Mouse (Mus musculus): ENCODE results near the gene Kctd2. TPM values are rescaled to one million over a fixed set of nuclear protein-coding genes. Genes with fewer than 3 reads are reported as not detected.
A peak's percentile ranks its signal among the peaks of the same experiment; 100 is the strongest.
"Not testable (repeated sequence)": the region's sequence is repeated elsewhere in the genome, so short reads cannot be mapped to it uniquely, and the experiment has no call there.

Kctd2 gene
- polyA plus RNA-seq, 1 experiment from 2014 or later: 5.7 TPM

GRCm38 (mm10) chr11:115473626-115474275 is 53.8 kb downstream of the Kctd2 start:
- peak overlapping the region; percentile 18; the same call in 1 of the 2 replicates for H3K9ac ChIP-seq (ENCODE audit: low read depth, low read length)
- no peaks in the 10 kb centered on the region for H3K27me3 ChIP-seq (replicated peaks; ENCODE audit: control insufficient read depth, insufficient read depth, low read length)
- peak; percentile 60 for ATAC-seq
- peak overlapping the region; percentile 27; the same call in 1 of the 2 replicates for H3K27ac ChIP-seq (ENCODE audit: low read depth, low read length)
- peak overlapping the region; percentile 29 for H3K4me2 ChIP-seq (ENCODE audit: low read length)
- WGBS: 19% methylated on average over 15 of the region's 15 CpGs
- H3K4me3 ChIP-seq (ENCODE audit: low read length): no peak overlapping the region
- no peaks in the 10 kb centered on the region for H3K9me3 ChIP-seq (ENCODE audit: control insufficient read depth, low read length)
- H3K4me1 ChIP-seq (ENCODE audit: control insufficient read depth, insufficient read depth, low read depth, low read length): peaks cover 25% of the 10 kb centered on the region
- no peaks in the 10 kb centered on the region for H3K36me3 ChIP-seq (ENCODE audit: control insufficient read depth, insufficient read depth, low read length)

GRCm38 (mm10) chr11:115475025-115475757 is 55.3 kb downstream of the Kctd2 start, which contains the start of gene Armc7:
Gene Armc7 (plus strand): TSS chr11:115475667.
- under 1% methylated on average over 26 of the region's 26 CpGs for WGBS
- ATAC-seq: peak; percentile 97
- Histone ChIP-seq H3K4me2 (ENCODE audit: low read length) (peak within 1 kb of the TSS; percentile 75), H3K9me3 (ENCODE audit: control insufficient read depth, low read length) (no peaks in the 10 kb centered on the region), H3K27me3 (replicated peaks; ENCODE audit: control insufficient read depth, insufficient read depth, low read length) (no peaks in the 10 kb centered on the region), H3K36me3 (ENCODE audit: control insufficient read depth, insufficient read depth, low read length) (no peaks in the 10 kb centered on the region), H3K4me3 (ENCODE audit: low read length) (peak within 1 kb of the TSS; percentile 80), H3K27ac (ENCODE audit: low read depth, low read length) (peak within 1 kb of the TSS; percentile 86), H3K9ac (ENCODE audit: low read depth, low read length) (peak within 1 kb of the TSS; percentile 78), H3K4me1 (ENCODE audit: control insufficient read depth, insufficient read depth, low read depth, low read length) (peaks cover 25% of the 10 kb centered on the region)

GRCm38 (mm10) chr11:115475758-115476237 is 55.9 kb downstream of the Kctd2 start:
- 4% methylated on average over 28 of the region's 28 CpGs for WGBS
- H3K9ac ChIP-seq (ENCODE audit: low read depth, low read length): peak overlapping the region; percentile 78
- ATAC-seq: peak; percentile 60
- peak overlapping the region; percentile 80 for H3K4me3 ChIP-seq (ENCODE audit: low read length)
- no peaks in the 10 kb centered on the region for H3K9me3 ChIP-seq (ENCODE audit: control insufficient read depth, low read length)
- H3K27me3 ChIP-seq (replicated peaks; ENCODE audit: control insufficient read depth, insufficient read depth, low read length): no peaks in the 10 kb centered on the region
- peak overlapping the region; percentile 86 for H3K27ac ChIP-seq (ENCODE audit: low read depth, low read length)
- peak overlapping the region; percentile 75 for H3K4me2 ChIP-seq (ENCODE audit: low read length)
- peaks cover 25% of the 10 kb centered on the region for H3K4me1 ChIP-seq (ENCODE audit: control insufficient read depth, insufficient read depth, low read depth, low read length)
- H3K36me3 ChIP-seq (ENCODE audit: control insufficient read depth, insufficient read depth, low read length): no peaks in the 10 kb centered on the region

- H3K9me3 ChIP-seq (ENCODE audit: control insufficient read depth, low read length); H3K9ac ChIP-seq (ENCODE audit: low read depth, low read length); H3K36me3 ChIP-seq (ENCODE audit: control insufficient read depth, insufficient read depth, low read length); ATAC-seq; H3K27me3 ChIP-seq (replicated peaks; ENCODE audit: control insufficient read depth, insufficient read depth, low read length); H3K27ac ChIP-seq (ENCODE audit: low read depth, low read length): not testable (repeated sequence)
- peak overlapping the region; percentile 75 for H3K4me2 ChIP-seq (ENCODE audit: low read length)
- peak overlapping the region; percentile 80 for H3K4me3 ChIP-seq (ENCODE audit: low read length)
- 82% methylated on average over 4 of the region's 4 CpGs for WGBS
- H3K4me1 ChIP-seq (ENCODE audit: control insufficient read depth, insufficient read depth, low read depth, low read length): peaks cover 25% of the 10 kb centered on the region
Observed at GRCm38 (mm10) chr11:115476630-115477029, 56.7 kb downstream of the Kctd2 start.

- not testable (repeated sequence) for H3K4me2 ChIP-seq (ENCODE audit: low read length); H3K27me3 ChIP-seq (replicated peaks; ENCODE audit: control insufficient read depth, insufficient read depth, low read length); H3K4me3 ChIP-seq (ENCODE audit: low read length); H3K9me3 ChIP-seq (ENCODE audit: control insufficient read depth, low read length); H3K27ac ChIP-seq (ENCODE audit: low read depth, low read length); ATAC-seq; H3K36me3 ChIP-seq (ENCODE audit: control insufficient read depth, insufficient read depth, low read length)
- Histone ChIP-seq H3K9ac (ENCODE audit: low read depth, low read length) (0 out of 2 replicates have a peak overlapping the region, but pooled peaks have one; percentile 8), H3K4me1 (ENCODE audit: control insufficient read depth, insufficient read depth, low read depth, low read length) (peaks cover 25% of the 10 kb centered on the region)
- 90% methylated on average over 7 of the region's 7 CpGs for WGBS
Observed at GRCm38 (mm10) chr11:115477388-115477787, 57.5 kb downstream of the Kctd2 start.

GRCm38 (mm10) chr11:115478296-115478938 is 58.5 kb downstream of the Kctd2 start:
- 90% methylated on average over 9 of the region's 9 CpGs for WGBS

More at GRCm38 (mm10) chr11:115478296-115478938, 58.5 kb downstream of the Kctd2 start:
- Histone ChIP-seq H3K9me3 (ENCODE audit: control insufficient read depth, low read length) (no peaks in the 10 kb centered on the region), H3K9ac (ENCODE audit: low read depth, low read length) (no peak overlapping the region), H3K4me2 (ENCODE audit: low read length) (no peak overlapping the region), H3K27me3 (replicated peaks; ENCODE audit: control insufficient read depth, insufficient read depth, low read length) (no peaks in the 10 kb centered on the region), H3K36me3 (ENCODE audit: control insufficient read depth, insufficient read depth, low read length) (no peaks in the 10 kb centered on the region), H3K4me3 (ENCODE audit: low read length) (no peak overlapping the region), H3K27ac (ENCODE audit: low read depth, low read length) (no peak overlapping the region), H3K4me1 (ENCODE audit: control insufficient read depth, insufficient read depth, low read depth, low read length) (peaks cover 25% of the 10 kb centered on the region)
- ATAC-seq: no peak

Small RNAs within 50 kb of the gene (microRNA-seq; reads per million reads assigned to microRNA genes)
- not detected for gene Mir3968

Other genes with a start within 250 kb of the Kctd2 start
- 12.3 and 13.1 TPM in 2 replicates for gene Tmem104, start 232.6 kb upstream of the Kctd2 start, polyA plus RNA-seq (2015; fragmentation: Nextera tagmentation; extraction: Ambion mirVana)
- 20.9 and 24.6 TPM in 2 replicates for gene Nat9, start 232.3 kb upstream of the Kctd2 start, polyA plus RNA-seq (2015; fragmentation: Nextera tagmentation; extraction: Ambion mirVana)
- gene Grin2c, start 152.9 kb upstream of the Kctd2 start, polyA plus RNA-seq (2015; fragmentation: Nextera tagmentation; extraction: Ambion mirVana): 0.60 and 0.72 TPM in 2 replicates
- 21.2 and 22.5 TPM in 2 replicates for gene Fdxr, start 143.1 kb upstream of the Kctd2 start, polyA plus RNA-seq (2015; fragmentation: Nextera tagmentation; extraction: Ambion mirVana)
- gene Fads6, start 122.5 kb upstream of the Kctd2 start, polyA plus RNA-seq (2015; fragmentation: Nextera tagmentation; extraction: Ambion mirVana): 1.4 and 2.0 TPM in 2 replicates
- 0.06 and 0.18 TPM in 2 replicates for gene Otop2, start 113.0 kb upstream of the Kctd2 start, polyA plus RNA-seq (2015; fragmentation: Nextera tagmentation; extraction: Ambion mirVana)
- gene Ush1g, start 98.1 kb upstream of the Kctd2 start, polyA plus RNA-seq (2015; fragmentation: Nextera tagmentation; extraction: Ambion mirVana): 0.16 and 0.25 TPM in 2 replicates
- gene Otop3, start 85.4 kb upstream of the Kctd2 start, polyA plus RNA-seq (2015; fragmentation: Nextera tagmentation; extraction: Ambion mirVana): 2.3 and 2.7 TPM in 2 replicates
- 66.9 and 67.8 TPM in 2 replicates for gene Hid1, start 52.4 kb upstream of the Kctd2 start, polyA plus RNA-seq (2015; fragmentation: Nextera tagmentation; extraction: Ambion mirVana)
- 16.1 and 18.0 TPM in 2 replicates for gene Cdr2l, start 38.2 kb upstream of the Kctd2 start, polyA plus RNA-seq (2015; fragmentation: Nextera tagmentation; extraction: Ambion mirVana)
- gene Mrpl58, start 16.4 kb upstream of the Kctd2 start, polyA plus RNA-seq (2015; fragmentation: Nextera tagmentation; extraction: Ambion mirVana): 185 and 186 TPM in 2 replicates
- 832 and 923 TPM in 2 replicates for gene Atp5h, start 166 bp upstream of the Kctd2 start, polyA plus RNA-seq (2015; fragmentation: Nextera tagmentation; extraction: Ambion mirVana)
- gene Trim80, start 20.4 kb downstream of the Kctd2 start, polyA plus RNA-seq (2015; fragmentation: Nextera tagmentation; extraction: Ambion mirVana): 0.15 TPM in 1 of 2 replicates, not detected in the other
- 0.34 and 0.46 TPM in 2 replicates for gene Slc16a5, start 42.3 kb downstream of the Kctd2 start, polyA plus RNA-seq (2015; fragmentation: Nextera tagmentation; extraction: Ambion mirVana)
- gene Armc7, start 55.5 kb downstream of the Kctd2 start, polyA plus RNA-seq (2015; fragmentation: Nextera tagmentation; extraction: Ambion mirVana): 16.8 and 19.4 TPM in 2 replicates
- 95.8 and 104 TPM in 2 replicates for gene Nt5c, start 71.7 kb downstream of the Kctd2 start, polyA plus RNA-seq (2015; fragmentation: Nextera tagmentation; extraction: Ambion mirVana)
- gene Jpt1, start 94.3 kb downstream of the Kctd2 start, polyA plus RNA-seq (2015; fragmentation: Nextera tagmentation; extraction: Ambion mirVana): 1,336 TPM in 2 replicates
- 847 and 892 TPM in 2 replicates for gene Sumo2, start 116.1 kb downstream of the Kctd2 start, polyA plus RNA-seq (2015; fragmentation: Nextera tagmentation; extraction: Ambion mirVana)
- 97.5 and 107 TPM in 2 replicates for gene Nup85, start 144.3 kb downstream of the Kctd2 start, polyA plus RNA-seq (2015; fragmentation: Nextera tagmentation; extraction: Ambion mirVana)
- gene Mrps7, start 183.8 kb downstream of the Kctd2 start, polyA plus RNA-seq (2015; fragmentation: Nextera tagmentation; extraction: Ambion mirVana): 79.9 and 82.2 TPM in 2 replicates
- 35.1 and 43.7 TPM in 2 replicates for gene Gga3, start 183.9 kb downstream of the Kctd2 start, polyA plus RNA-seq (2015; fragmentation: Nextera tagmentation; extraction: Ambion mirVana)
- 16.1 and 16.2 TPM in 2 replicates for gene Mif4gd, start 192.8 kb downstream of the Kctd2 start, polyA plus RNA-seq (2015; fragmentation: Nextera tagmentation; extraction: Ambion mirVana)
- 42.7 and 49.9 TPM in 2 replicates for gene Slc25a19, start 208.2 kb downstream of the Kctd2 start, polyA plus RNA-seq (2015; fragmentation: Nextera tagmentation; extraction: Ambion mirVana)